Mouse (Mus musculus): Measurements from ENCODE around the gene Tnnt2. TPM values are rescaled to one million over a fixed set of nuclear protein-coding genes. Genes with fewer than 3 reads are reported as not detected.
A peak's percentile ranks its signal among the peaks of the same experiment; 100 is the strongest.

Gene Tnnt2
- total RNA-seq, 1 experiment from 2014 or later, result 2.2 TPM

- no peak for DNase-seq
Measured at GRCm38 (mm10) chr1:135856070-135856469, 19.9 kb downstream of the Tnnt2 start.

- no peak for DNase-seq
Measured at GRCm38 (mm10) chr1:135857137-135857775, 21.1 kb downstream of the Tnnt2 start.

GRCm38 (mm10) chr1:135858533-135858932 is 22.4 kb downstream of the Tnnt2 start:
- no peak for DNase-seq

GRCm38 (mm10) chr1:135861091-135861490 is 24.9 kb downstream of the Tnnt2 start:
- DNase-seq, result no peak

- no peak for DNase-seq
Measured at GRCm38 (mm10) chr1:135861980-135862552, 25.9 kb downstream of the Tnnt2 start.

- no peak for DNase-seq
Measured at GRCm38 (mm10) chr1:135862561-135862960, 26.4 kb downstream of the Tnnt2 start.

GRCm38 (mm10) chr1:135863786-135864335 is 27.7 kb downstream of the Tnnt2 start:
- DNase-seq, result no peak

- no peak for DNase-seq
Measured at GRCm38 (mm10) chr1:135864830-135865229, 28.7 kb downstream of the Tnnt2 start.

GRCm38 (mm10) chr1:135865518-135866194 is 29.5 kb downstream of the Tnnt2 start:
- DNase-seq, result peak; percentile 88

- DNase-seq, result no peak
Measured at GRCm38 (mm10) chr1:135868570-135868969, 32.4 kb downstream of the Tnnt2 start.

GRCm38 (mm10) chr1:135872991-135873390 is 36.8 kb downstream of the Tnnt2 start:
- no peak for DNase-seq

GRCm38 (mm10) chr1:135877248-135877647 is 41.1 kb downstream of the Tnnt2 start:
- no peak for DNase-seq

- DNase-seq, result peak; percentile 54
Measured at GRCm38 (mm10) chr1:135882385-135883109, 46.4 kb downstream of the Tnnt2 start.

- DNase-seq, result no peak
Measured at GRCm38 (mm10) chr1:135889461-135890185, 53.5 kb downstream of the Tnnt2 start.

- DNase-seq, result no peak
Measured at GRCm38 (mm10) chr1:135891424-135892216, 55.5 kb downstream of the Tnnt2 start.

- DNase-seq, result no peak
Measured at GRCm38 (mm10) chr1:135892233-135892632, 56.1 kb downstream of the Tnnt2 start.

- DNase-seq, result no peak
Measured at GRCm38 (mm10) chr1:135892764-135893163, 56.6 kb downstream of the Tnnt2 start.

GRCm38 (mm10) chr1:135893377-135893776 is 57.2 kb downstream of the Tnnt2 start:
- no peak for DNase-seq

- DNase-seq, result no peak
Measured at GRCm38 (mm10) chr1:135895367-135895766, 59.2 kb downstream of the Tnnt2 start.

GRCm38 (mm10) chr1:135899295-135899694 is 63.1 kb downstream of the Tnnt2 start:
- no peak for DNase-seq

GRCm38 (mm10) chr1:135899991-135900515 is 63.9 kb downstream of the Tnnt2 start:
- DNase-seq, result no peak

All from adrenal gland, postnatal 25 days (tissue).